Mouse (Mus musculus) ovary, postnatal 36 days (tissue): ENCODE results near the gene Vmn1r8.
"Not testable (repeated sequence)": the region's sequence is repeated elsewhere in the genome, so short reads cannot be mapped to it uniquely, and the experiment has no call there.

Experiments
- DNase-seq: peaks from one replicate; pipeline ENCODE4 v3.0.0; 2022; ENCODE audit warnings: low spot score, mixed read lengths

Vmn1r8 gene

DNA sequence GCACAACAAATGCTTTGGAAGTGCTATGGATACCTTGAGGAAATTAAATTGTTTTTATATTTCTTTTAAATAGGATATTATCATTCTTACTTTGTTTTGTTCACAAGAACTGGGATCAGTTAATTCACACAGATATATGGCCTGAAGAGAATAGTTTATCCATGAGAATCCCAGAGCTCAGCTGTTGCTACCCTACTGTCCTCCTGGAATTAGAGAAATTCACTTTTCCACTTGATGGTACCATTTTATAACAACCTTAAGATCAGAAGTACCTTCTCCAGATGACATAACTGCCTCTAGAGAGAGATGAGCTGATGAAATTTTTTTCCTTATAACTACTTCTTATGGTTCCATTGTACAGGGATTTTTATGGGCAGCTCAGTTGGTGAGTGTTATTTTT lies at the start of gene Vmn1r8:
TSS of gene Vmn1r8 (plus strand) at position 301 of the 400 bp plus-strand sequence.
- DNase-seq: no peak

DNA sequence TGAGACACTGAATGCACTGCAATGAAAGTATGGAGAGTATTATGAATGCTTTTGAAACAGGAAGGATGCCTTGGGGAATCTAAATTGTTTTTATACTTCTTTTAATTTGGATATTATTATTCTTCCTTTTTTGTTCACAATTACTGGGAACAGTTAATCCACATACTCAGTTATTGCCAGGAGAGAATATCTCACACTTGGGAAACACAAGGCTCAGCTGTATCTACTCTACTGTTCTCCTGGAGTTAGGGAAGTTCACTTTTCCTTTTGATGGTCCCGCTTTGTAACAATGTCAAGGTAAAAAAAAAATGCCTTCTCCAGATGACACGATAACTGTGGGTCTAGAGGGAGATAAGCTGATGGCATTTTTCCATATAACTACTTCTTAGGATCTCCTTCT lies 35.1 kb upstream of the Vmn1r8 start, which contains the start of gene Vmn1r6:
TSS of gene Vmn1r6 (plus strand) at position 301 of the 400 bp plus-strand sequence.
- DNase-seq: no peak

- DNase-seq: not testable (repeated sequence)
Measured at GRCm38 (mm10) chr6:57025224-57025623, 6.9 kb upstream of the Vmn1r8 start, which contains the start of gene Vmn1r7. Gene Vmn1r7, minus strand, starts transcription at chr6:57025324.

DNA sequence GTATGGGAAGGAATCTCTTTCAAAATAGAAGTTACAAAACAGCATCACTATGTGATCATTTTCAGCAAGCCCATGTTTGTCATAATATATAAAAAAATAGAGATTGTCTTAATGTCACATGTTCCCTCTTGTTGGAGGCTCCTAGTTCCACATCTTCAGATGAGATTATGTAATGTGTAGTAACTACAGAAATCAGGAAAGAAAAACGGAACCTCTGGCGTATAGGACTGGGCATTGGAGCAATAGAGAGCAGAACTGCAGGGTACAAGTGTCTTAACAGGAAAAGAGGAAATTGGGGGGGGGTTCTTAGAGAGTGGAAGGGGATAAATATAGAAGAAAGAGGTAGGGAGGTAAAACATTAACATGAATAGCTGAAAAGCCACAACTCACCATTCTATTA lies 2.6 kb downstream of the Vmn1r8 start:
- DNase-seq: no peak

- peak; percentile 5 for DNase-seq
Measured at GRCm38 (mm10) chr6:57063730-57064129, 31.6 kb downstream of the Vmn1r8 start.

GRCm38 (mm10) chr6:57066487-57066886 lies 34.4 kb downstream of the Vmn1r8 start, which contains the start of gene Vmn1r9:
Gene Vmn1r9, plus strand, starts transcription at chr6:57066787.
- no peak for DNase-seq
